Mouse (Mus musculus) lung, adult 10 weeks (tissue): Measurements from ENCODE around the gene Plekha3. TPM values are rescaled to one million over a fixed set of nuclear protein-coding genes. Genes with fewer than 3 reads are reported as not detected.

Experiments used
- polyA plus RNA-seq: library from polyadenylated mRNA; stranded (reverse); fragments of 350-450 nt; fragmentation: Illumina TruSeq; extraction: RNeasy Lipid Tissue Mini Kit (QIAGEN cat#74804); gene quantifications from one replicate; pipeline ENCODE4 v1.2.3, GENCODE M21; 2014; ENCODE audit warnings: low read depth, low replicate concordance; ENCODE audit not compliant: insufficient read depth

Gene Plekha3
- polyA plus RNA-seq, result 23.2 TPM

GRCm38 (mm10) chr2:76674725-76675427, at the start of gene Plekha3:
Plekha3 (plus strand) TSS chr2:76675281.

GRCm38 (mm10) chr2:76647883-76648570, 27.1 kb upstream of the Plekha3 start, which contains the start of the genes Prkra and Pjvk:
Prkra (minus strand) TSS chr2:76648015.
Pjvk (plus strand) TSS chr2:76648476.

GRCm38 (mm10) chr2:76672966-76673392, 2.1 kb upstream of the Plekha3 start, which contains the start of gene Fkbp7:
Fkbp7 (minus strand) TSS chr2:76673116.

Other genes with a start within 250 kb of the Plekha3 start
- 20.2 TPM for gene Prkra, start 27.3 kb upstream of the Plekha3 start, polyA plus RNA-seq
- not detected for gene Pjvk, start 26.8 kb upstream of the Plekha3 start, polyA plus RNA-seq
- 62.8 TPM for gene Fkbp7, start 2.2 kb upstream of the Plekha3 start, polyA plus RNA-seq